10 mouse cellular contexts compared by ENCODE assay signal in the genomic region with DNA sequence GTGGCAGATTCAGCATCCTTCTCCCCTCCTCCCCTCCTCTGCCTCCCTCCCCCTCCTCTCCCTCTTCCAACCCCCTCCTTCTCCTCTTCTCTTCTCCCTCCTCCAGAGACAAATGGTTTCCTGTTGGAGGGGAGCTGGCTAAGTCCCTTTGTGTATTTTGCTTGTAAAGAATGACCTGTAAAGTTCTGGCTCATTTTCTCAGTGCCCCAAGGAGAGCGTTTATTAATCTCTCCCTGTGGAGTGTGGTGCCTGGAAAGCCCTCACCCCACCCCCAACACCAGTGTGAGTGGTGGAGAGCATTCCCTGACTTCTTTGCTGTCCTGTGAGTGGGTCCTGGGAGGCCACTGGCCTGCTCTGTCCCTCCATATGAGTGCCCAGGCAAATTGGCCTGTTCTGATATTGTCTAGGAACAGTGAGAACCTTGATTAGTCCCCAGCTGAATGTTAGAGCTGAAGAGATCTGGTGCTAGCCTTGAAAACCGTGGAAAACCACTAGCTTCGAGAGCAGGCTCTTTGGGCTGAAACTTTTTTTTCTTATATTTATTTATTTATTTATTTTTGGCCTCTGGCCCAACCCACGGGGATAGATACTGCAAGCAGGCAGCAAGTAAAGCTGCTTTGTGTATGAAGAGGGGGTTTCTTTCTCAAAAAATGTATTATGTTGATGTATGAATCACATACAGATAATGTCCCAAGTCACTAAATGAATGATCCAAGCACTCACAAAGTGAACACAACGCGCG.
DNase-seq lines count a peak whose midpoint lies in the region; ATAC-seq and TF ChIP-seq lines count a peak whose summit lies in the region.
"Had no signal": no experiment of that assay in that cellular context is flagged by ENCODE, and none has a peak within 500 bp of the region (broad histone marks: within the 10 kb centered on the region; RNA-seq: fewer than 3 reads in every experiment).

No protein-coding gene starts in this region.

- 44% methylated on average over 7 of the region's 7 CpGs for WGBS in forebrain, embryonic 15.5 days
- 63% methylated on average over 7 of the region's 7 CpGs for WGBS in limb, embryonic 11.5 days
- WGBS in stomach, postnatal 0 days: 58% methylated on average over 7 of the region's 7 CpGs

- H3K27me3 ChIP-seq in forebrain, embryonic 15.5 days: no peaks in the 10 kb centered on the region
- H3K27me3 ChIP-seq in limb, embryonic 11.5 days (ENCODE audit: control insufficient read depth, insufficient read depth, low read length): no peaks in the 10 kb centered on the region
- no peaks in the 10 kb centered on the region for H3K27me3 ChIP-seq in stomach, postnatal 0 days (ENCODE audit: control insufficient read depth, insufficient read depth, low read length)
- H3K27me3 ChIP-seq: limb, embryonic 15.5 days had no signal

- no peak for TF ChIP-seq CTCF in layer of hippocampus, adult 2 months (conservative IDR thresholded peaks at IDR 0.05)
- 0 out of 2 replicates have a peak, but pooled peaks have one; percentile 5 for TF ChIP-seq CTCF in stomach, postnatal 0 days (IDR thresholded peaks at IDR 0.05; ENCODE audit: low read depth)

- peak overlapping the region; percentile 75 for H3K27ac ChIP-seq in layer of hippocampus, adult 2 months
- peak overlapping the region; percentile 35 for H3K27ac ChIP-seq in forebrain, embryonic 15.5 days (replicated peaks)
- peak overlapping the region; percentile 63; the same call in 1 of the 2 replicates for H3K27ac ChIP-seq in limb, embryonic 11.5 days (replicated peaks; ENCODE audit: low read depth, low read length)
- peak overlapping the region; percentile 46; the same call in 1 of the 2 replicates for H3K27ac ChIP-seq in stomach, postnatal 0 days (replicated peaks)
- H3K27ac ChIP-seq: limb, embryonic 15.5 days had no signal

- TF ChIP-seq EP300 in stomach, postnatal 0 days (optimal IDR thresholded peaks at IDR 0.05): no peak

- peaks cover 49% of the 10 kb centered on the region for H3K4me1 ChIP-seq in forebrain, embryonic 15.5 days
- peaks cover 25% of the 10 kb centered on the region for H3K4me1 ChIP-seq in limb, embryonic 11.5 days (ENCODE audit: control insufficient read depth, insufficient read depth, low read length)
- H3K4me1 ChIP-seq in stomach, postnatal 0 days (replicated peaks; ENCODE audit: control insufficient read depth, insufficient read depth): no peaks in the 10 kb centered on the region

- no peak overlapping the region for H3K4me2 ChIP-seq in forebrain, embryonic 15.5 days (replicated peaks)
- H3K4me2 ChIP-seq in limb, embryonic 11.5 days (ENCODE audit: low read depth, severe bottlenecking): no peak overlapping the region
- no peak overlapping the region for H3K4me2 ChIP-seq in stomach, postnatal 0 days (replicated peaks; ENCODE audit: low read depth)
- H3K4me2 ChIP-seq: limb, embryonic 15.5 days had no signal

- no peaks in the 10 kb centered on the region for H3K9me3 ChIP-seq in forebrain, embryonic 15.5 days
- H3K9me3 ChIP-seq in limb, embryonic 11.5 days (ENCODE audit: control insufficient read depth, low read length): no peaks in the 10 kb centered on the region
- H3K9me3 ChIP-seq in stomach, postnatal 0 days (ENCODE audit: control insufficient read depth, low read length): no peaks in the 10 kb centered on the region
- H3K9me3 ChIP-seq: limb, embryonic 15.5 days had no signal

- no peaks in the 10 kb centered on the region for H3K36me3 ChIP-seq in forebrain, embryonic 15.5 days
- H3K36me3 ChIP-seq in limb, embryonic 11.5 days (ENCODE audit: control insufficient read depth, insufficient read depth, low read length): no peaks in the 10 kb centered on the region
- no peaks in the 10 kb centered on the region for H3K36me3 ChIP-seq in stomach, postnatal 0 days (ENCODE audit: control insufficient read depth, insufficient read depth, low read length)

- H3K9ac ChIP-seq in forebrain, embryonic 15.5 days (replicated peaks): no peak overlapping the region
- no peak overlapping the region for H3K9ac ChIP-seq in limb, embryonic 11.5 days (ENCODE audit: low read length)
- H3K9ac ChIP-seq in stomach, postnatal 0 days (ENCODE audit: low read length): no peak overlapping the region
- H3K9ac ChIP-seq: limb, embryonic 15.5 days had no signal

- no peak for DNase-seq in layer of hippocampus, adult 2 months (ENCODE audit: low spot score in 2 of 2)
- DNase-seq in layer of hippocampus, adult 9-11 months: no peak
- DNase-seq in limb, embryonic 11.5 days (ENCODE audit: low spot score): peak; percentile 58
- no peak for DNase-seq in stomach, postnatal 0 days (ENCODE audit: low spot score)
- no peak for DNase-seq in gastrocnemius, postnatal 25 days
- DNase-seq in T-cell, adult 2 months (ENCODE audit: low spot score): no peak

- ATAC-seq in forebrain, embryonic 15.5 days (replicated peaks): no peak
- peak; percentile 69 for ATAC-seq in limb, embryonic 11.5 days (ENCODE audit: insufficient number of reproducible peaks, low FRiP score, low TSS enrichment, low read depth)
- ATAC-seq in stomach, postnatal 0 days (ENCODE audit: low FRiP score, low TSS enrichment): peak; percentile 35; the same call in 1 of the 2 replicates
- ATAC-seq in CD4-positive, CD25-positive, alpha-beta regulatory T cell, adult 4 months: no peak

- no peak overlapping the region for H3K4me3 ChIP-seq in layer of hippocampus, adult 2 months
- H3K4me3 ChIP-seq in forebrain, embryonic 15.5 days: no peak overlapping the region
- no peak overlapping the region for H3K4me3 ChIP-seq in limb, embryonic 11.5 days (ENCODE audit: low read depth, low read length)
- no peak overlapping the region for H3K4me3 ChIP-seq in stomach, postnatal 0 days (ENCODE audit: low read depth, low read length)
- H3K4me3 ChIP-seq: limb, embryonic 15.5 days; myocyte had no signal

Comparison
In these comparisons a context has a peak if more than half of its experiments do, and no peak if none do; other contexts are left out.
1. ATAC-seq: peak in limb, embryonic 11.5 days (single experiment) and stomach, postnatal 0 days (single experiment); none in forebrain, embryonic 15.5 days (single experiment) and CD4-positive, CD25-positive, alpha-beta regulatory T cell, adult 4 months (single experiment).
2. Peak in every context shown above with its lines, with median percentiles within 50 percentile points of each other: H3K27ac ChIP-seq.